Mouse (Mus musculus): ENCODE data around the gene Sparc.

- TF ChIP-seq CTCF (conservative IDR thresholded peaks at IDR 0.05; ENCODE audit: insufficient read depth, insufficient read length, low read depth, low read length) (no peak), POLR2A (IDR thresholded peaks at IDR 0.05; ENCODE audit: low read depth, low read length) (no peak)
Measured at GRCm38 (mm10) chr11:55410502-55410901, 12.5 kb downstream of the Sparc start.

Measured in kidney, adult 2 months (tissue).